Mouse (Mus musculus) forebrain, embryonic 11.5 days (tissue): ENCODE results near the gene Shank3. TPM values are rescaled to one million over a fixed set of nuclear protein-coding genes. Genes with fewer than 3 reads are reported as not detected.
A peak's percentile ranks its signal among the peaks of the same experiment; 100 is the strongest.

Experiments
- ATAC-seq: fragments of 200-750 bp; cut with Nextera tagmentation; replicated peaks from 2 replicates; pipeline ENCODE4 v1.8.0; 2017; ENCODE audit warnings: moderate TSS enrichment; ENCODE audit not compliant: low FRiP score
- DNase-seq: peaks from one replicate; pipeline ENCODE4 v3.0.0-alpha.2; 2017; ENCODE audit warnings: low spot score
- H3K27ac ChIP-seq: fragments of 300-500 bp; sonication (generic); 2 replicates; pipeline ENCODE4 v1.5.1; 2014; ENCODE audit warnings: low read depth, low read length
- H3K27me3 ChIP-seq: fragments of 300-500 bp; sonication (generic); 2 replicates; pipeline ENCODE4 v1.6.1; 2014; ENCODE audit warnings: mild to moderate bottlenecking, low read length, mixed read lengths; ENCODE audit not compliant: control insufficient read depth, insufficient read depth
- H3K36me3 ChIP-seq: fragments of 300-500 bp; sonication (generic); 2 replicates; pipeline ENCODE4 v1.6.1; 2014; ENCODE audit warnings: mild to moderate bottlenecking, low read length, moderate library complexity, mixed read lengths; ENCODE audit not compliant: control insufficient read depth, insufficient read depth
- H3K4me1 ChIP-seq: fragments of 300-500 bp; sonication (generic); replicated peaks from 2 replicates; pipeline ENCODE4 v1.6.1; 2014; ENCODE audit warnings: low read length, mixed read lengths; ENCODE audit not compliant: control insufficient read depth, insufficient read depth
- H3K4me2 ChIP-seq: fragments of 300-500 bp; sonication (generic); 2 replicates; pipeline ENCODE4 v1.6.1; 2014; ENCODE audit warnings: low read depth, mild to moderate bottlenecking, low read length, moderate library complexity, mixed read lengths; ENCODE audit not compliant: severe bottlenecking
- H3K4me3 ChIP-seq: fragments of 300-500 bp; sonication (generic); 2 replicates; pipeline ENCODE4 v1.5.1; 2014; ENCODE audit warnings: low read depth, low read length
- H3K9ac ChIP-seq: fragments of 300-500 bp; sonication (generic); 2 replicates; pipeline ENCODE4 v1.6.1; 2014; ENCODE audit warnings: low read length
- H3K9me3 ChIP-seq: fragments of 300-500 bp; sonication (generic); 2 replicates; pipeline ENCODE4 v1.6.1; 2016; ENCODE audit warnings: low read length, mixed read lengths; ENCODE audit not compliant: control insufficient read depth
- WGBS: fragments of 180-500 bp; shearing (Covaris S2); extraction: QIAGEN DNeasy Blood & Tissue Kit; methylation state at CpG from one replicate; pipeline ENCODE4 v1.1.7; 2014; 5-methylcytosine and 5-hydroxymethylcytosine counted together
- polyA plus RNA-seq: library from polyadenylated mRNA; unstranded; fragments of >200 nt; fragmentation: Nextera tagmentation; extraction: Ambion mirVana; gene quantifications from 2 replicates; pipeline ENCODE4 v1.2.1, GENCODE M21; 2014

Shank3 gene
- polyA plus RNA-seq, 1 experiment from 2014 or later: 4.9 TPM

GRCm38 (mm10) chr15:89547824-89548601 is 48.6 kb downstream of the Shank3 start:
- WGBS: 6% methylated on average over 58 of the region's 58 CpGs

GRCm38 (mm10) chr15:89548837-89549236 is 49.4 kb downstream of the Shank3 start:
- Histone ChIP-seq H3K27ac (no peak overlapping the region), H3K27me3 (peaks cover 11% of the 10 kb centered on the region; the same call in 1 of the 2 replicates), H3K4me1 (0 out of 2 replicates have a peak, but pooled peaks cover 4% of the 10 kb centered on the region), H3K9ac (no peak overlapping the region), H3K9me3 (no peaks in the 10 kb centered on the region), H3K4me2 (peak overlapping the region; percentile 45; the same call in 1 of the 2 replicates), H3K36me3 (no peaks in the 10 kb centered on the region), H3K4me3 (no peak overlapping the region)
- no peak for DNase-seq
- ATAC-seq: peak; percentile 34
- 41% methylated on average over 11 of the region's 11 CpGs for WGBS

More at GRCm38 (mm10) chr15:89547824-89548601, 48.6 kb downstream of the Shank3 start:
- H3K27ac ChIP-seq: no peak overlapping the region
- 0 out of 2 replicates have a peak, but pooled peaks cover 4% of the 10 kb centered on the region for H3K4me1 ChIP-seq
- H3K27me3 ChIP-seq: peaks cover 11% of the 10 kb centered on the region; the same call in 1 of the 2 replicates
- peak overlapping the region; percentile 18 for H3K4me3 ChIP-seq
- no peaks in the 10 kb centered on the region for H3K9me3 ChIP-seq
- H3K9ac ChIP-seq: peak overlapping the region; percentile 28
- DNase-seq (peak; percentile 80), ATAC-seq (peak; percentile 87)
- H3K36me3 ChIP-seq: no peaks in the 10 kb centered on the region
- peak overlapping the region; percentile 45 for H3K4me2 ChIP-seq

GRCm38 (mm10) chr15:89550506-89550905 is 51.1 kb downstream of the Shank3 start:
- Histone ChIP-seq H3K4me3 (no peak overlapping the region), H3K27ac (no peak overlapping the region), H3K9ac (no peak overlapping the region), H3K9me3 (no peaks in the 10 kb centered on the region), H3K4me1 (0 out of 2 replicates have a peak, but pooled peaks cover 4% of the 10 kb centered on the region), H3K4me2 (no peak overlapping the region), H3K36me3 (no peaks in the 10 kb centered on the region), H3K27me3 (peaks cover 11% of the 10 kb centered on the region; the same call in 1 of the 2 replicates)
- no peak for ATAC-seq
- no peak for DNase-seq
- WGBS: 90% methylated on average over 8 of the region's 8 CpGs

- Histone ChIP-seq H3K4me2 (no peak overlapping the region), H3K36me3 (no peaks in the 10 kb centered on the region), H3K4me3 (no peak overlapping the region), H3K27ac (no peak overlapping the region), H3K4me1 (peaks cover 6% of the 10 kb centered on the region; the same call in 1 of the 2 replicates), H3K27me3 (peaks cover 15% of the 10 kb centered on the region), H3K9me3 (no peaks in the 10 kb centered on the region), H3K9ac (no peak overlapping the region)
- DNase-seq (no peak), ATAC-seq (no peak)
- 87% methylated on average over 1 of the region's 1 CpGs for WGBS
Measured at GRCm38 (mm10) chr15:89551733-89552132, 52.3 kb downstream of the Shank3 start.

GRCm38 (mm10) chr15:89555591-89555990 is 56.2 kb downstream of the Shank3 start:
- peaks cover 29% of the 10 kb centered on the region for H3K27me3 ChIP-seq
- H3K4me2 ChIP-seq: no peak overlapping the region
- peaks cover 2% of the 10 kb centered on the region; the same call in 1 of the 2 replicates for H3K4me1 ChIP-seq
- H3K9me3 ChIP-seq: no peaks in the 10 kb centered on the region
- H3K9ac ChIP-seq: no peak overlapping the region
- DNase-seq (no peak), ATAC-seq (no peak)
- 87% methylated on average over 6 of the region's 6 CpGs for WGBS
- no peak overlapping the region for H3K27ac ChIP-seq
- H3K36me3 ChIP-seq: no peaks in the 10 kb centered on the region
- no peak overlapping the region for H3K4me3 ChIP-seq

- no peaks in the 10 kb centered on the region for H3K9me3 ChIP-seq
- 25% methylated on average over 23 of the region's 23 CpGs for WGBS
- H3K4me1 ChIP-seq: peaks cover 2% of the 10 kb centered on the region; the same call in 1 of the 2 replicates
- H3K9ac ChIP-seq: no peak overlapping the region
- H3K27ac ChIP-seq: no peak overlapping the region
- peak; percentile 73 for DNase-seq
- peaks cover 29% of the 10 kb centered on the region for H3K27me3 ChIP-seq
- 0 out of 2 replicates have a peak overlapping the region, but pooled peaks have one; percentile 3 for H3K4me3 ChIP-seq
- peak overlapping the region; percentile 27 for H3K4me2 ChIP-seq
- ATAC-seq: peak; percentile 57; the same call in 1 of the 2 replicates
- H3K36me3 ChIP-seq: no peaks in the 10 kb centered on the region
Measured at GRCm38 (mm10) chr15:89556401-89557178, 57.2 kb downstream of the Shank3 start.

- Histone ChIP-seq H3K4me1 (peaks cover 2% of the 10 kb centered on the region; the same call in 1 of the 2 replicates), H3K4me2 (peak overlapping the region; percentile 33), H3K4me3 (peak overlapping the region; percentile 6; the same call in 1 of the 2 replicates), H3K27me3 (peaks cover 29% of the 10 kb centered on the region), H3K27ac (no peak overlapping the region), H3K9me3 (no peaks in the 10 kb centered on the region), H3K9ac (no peak overlapping the region), H3K36me3 (no peaks in the 10 kb centered on the region)
- ATAC-seq (no peak), DNase-seq (peak; percentile 48)
- WGBS: 10% methylated on average over 40 of the region's 40 CpGs
Measured at GRCm38 (mm10) chr15:89557179-89557995, 58.0 kb downstream of the Shank3 start.

- peak overlapping the region; percentile 33 for H3K4me2 ChIP-seq
- H3K9ac ChIP-seq: no peak overlapping the region
- H3K27me3 ChIP-seq: peaks cover 29% of the 10 kb centered on the region
- no peak for DNase-seq
- H3K4me3 ChIP-seq: peak overlapping the region; percentile 6; the same call in 1 of the 2 replicates
- ATAC-seq: no peak
- no peaks in the 10 kb centered on the region for H3K36me3 ChIP-seq
- 2% methylated on average over 32 of the region's 34 CpGs for WGBS
- peaks cover 2% of the 10 kb centered on the region; the same call in 1 of the 2 replicates for H3K4me1 ChIP-seq
- no peak overlapping the region for H3K27ac ChIP-seq
- no peaks in the 10 kb centered on the region for H3K9me3 ChIP-seq
Measured at GRCm38 (mm10) chr15:89557996-89558390, 58.6 kb downstream of the Shank3 start.
